Mouse (Mus musculus) embryo, embryonic 11.5 days (tissue): ENCODE measurements around the gene Caml.
"Not testable (repeated sequence)": the region's sequence is repeated elsewhere in the genome, so short reads cannot be mapped to it uniquely, and the experiment has no call there.

Experiments used
- DNase-seq: peaks from one replicate; pipeline ENCODE4 v3.0.0-alpha.2; 2012; ENCODE audit warnings: low read depth, low spot score

Caml gene

DNA sequence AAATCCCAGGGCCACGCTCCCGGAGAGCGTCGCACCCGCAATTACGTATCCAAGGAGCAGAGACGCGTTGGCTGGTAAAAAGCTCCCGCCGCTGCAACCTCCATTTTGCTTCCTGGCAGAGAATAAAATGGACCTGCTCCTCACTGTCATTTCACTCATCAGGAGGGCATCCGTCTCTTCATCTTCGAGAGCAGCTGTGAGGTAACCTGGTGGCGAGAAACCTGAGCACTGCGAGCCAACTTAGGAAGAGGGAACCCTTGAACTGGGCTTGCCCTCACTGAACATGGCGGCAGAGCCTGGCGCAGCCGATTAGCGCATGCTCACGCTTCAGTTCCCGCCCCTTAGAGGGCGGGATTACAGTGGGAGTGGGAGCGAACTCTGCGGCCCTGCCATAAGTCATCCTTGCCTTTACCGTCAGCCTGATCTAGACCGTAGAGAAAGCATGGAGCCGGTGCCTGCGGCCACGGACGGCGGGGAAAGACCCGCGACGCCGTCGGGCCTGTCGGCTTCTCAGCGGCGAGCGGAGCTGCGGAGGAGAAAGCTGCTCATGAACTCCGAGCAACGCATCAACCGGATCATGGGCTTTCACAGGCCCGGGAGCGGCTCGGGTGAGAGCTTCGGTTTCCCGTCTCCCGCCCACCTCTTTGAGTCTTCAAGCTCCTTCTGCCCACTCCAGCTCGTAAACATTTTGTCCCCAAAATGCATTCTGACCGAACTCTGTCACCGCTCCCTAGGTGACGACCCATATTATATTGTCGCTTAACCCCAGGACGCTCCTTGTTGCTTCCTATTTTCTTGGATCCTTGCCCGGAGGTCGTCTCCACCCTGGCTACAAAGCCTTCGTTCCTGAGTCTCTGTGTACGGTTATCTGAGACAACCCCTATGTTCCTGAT lies at the start of gene Caml:
Caml (plus strand) TSS at position 357 of the 893 bp plus-strand sequence.
- DNase-seq, result peak; percentile 91

DNA sequence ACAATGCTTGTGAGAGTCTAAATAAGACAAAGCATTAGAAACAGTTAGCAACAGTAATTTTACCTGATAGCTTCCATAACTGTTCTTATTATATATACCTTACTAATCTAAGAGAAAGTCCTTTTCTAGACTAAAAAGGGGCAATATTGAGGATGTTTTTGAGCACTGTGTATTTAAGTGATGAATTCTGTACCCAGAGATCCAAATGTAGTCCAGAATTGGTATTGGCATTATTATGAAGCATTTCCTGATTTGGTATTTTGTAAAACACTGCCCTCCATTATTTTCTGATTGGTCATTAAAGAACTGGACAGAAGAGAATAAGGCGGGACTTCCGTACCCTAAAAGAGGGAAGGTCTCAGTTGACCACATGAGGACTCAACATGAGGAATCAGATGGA lies 49.4 kb upstream of the Caml start, which contains the start of gene Tmed9:
Tmed9 (plus strand) TSS at position 301 of the 400 bp plus-strand sequence.
- DNase-seq, result no peak

DNA sequence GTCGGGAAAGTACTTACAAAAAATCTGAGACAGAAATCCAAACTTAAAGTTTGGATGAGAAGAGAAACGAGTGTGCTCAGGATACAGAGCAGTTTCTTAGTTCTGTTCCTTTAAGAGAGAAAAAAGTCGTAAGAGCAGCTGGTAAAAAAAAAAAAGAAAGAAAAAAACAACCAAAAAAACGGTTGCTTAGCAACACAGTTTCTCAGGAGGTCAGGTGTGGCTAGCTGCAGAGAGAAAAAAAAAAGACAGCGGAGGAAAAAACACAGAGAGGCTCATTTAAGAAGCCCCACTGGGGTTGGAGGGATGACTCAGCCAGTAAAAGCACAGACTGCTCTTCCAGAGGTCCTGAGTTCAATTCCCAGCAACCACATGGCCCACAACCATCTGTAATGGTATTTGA lies 48.5 kb upstream of the Caml start:
- no peak for DNase-seq

DNA sequence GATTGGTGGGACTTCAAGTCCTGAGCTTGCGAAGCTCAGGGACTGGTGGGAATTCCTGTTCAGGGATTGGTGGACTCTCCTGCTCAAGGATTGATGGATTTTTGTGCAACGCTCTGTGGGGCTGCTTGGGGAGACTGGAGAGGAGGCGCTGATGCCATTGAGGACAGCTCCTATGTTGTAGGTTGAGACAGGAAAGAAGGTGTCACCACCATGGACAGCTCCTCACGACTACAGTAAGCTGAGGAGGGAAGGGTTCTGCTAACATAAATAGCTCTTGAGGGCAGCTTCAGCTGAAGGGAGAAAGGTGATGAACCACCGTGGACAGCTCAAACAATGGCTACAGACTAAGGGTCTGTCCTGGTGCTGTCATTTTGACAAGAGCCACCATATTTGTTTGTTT lies 46.9 kb upstream of the Caml start:
- DNase-seq, result no peak

DNA sequence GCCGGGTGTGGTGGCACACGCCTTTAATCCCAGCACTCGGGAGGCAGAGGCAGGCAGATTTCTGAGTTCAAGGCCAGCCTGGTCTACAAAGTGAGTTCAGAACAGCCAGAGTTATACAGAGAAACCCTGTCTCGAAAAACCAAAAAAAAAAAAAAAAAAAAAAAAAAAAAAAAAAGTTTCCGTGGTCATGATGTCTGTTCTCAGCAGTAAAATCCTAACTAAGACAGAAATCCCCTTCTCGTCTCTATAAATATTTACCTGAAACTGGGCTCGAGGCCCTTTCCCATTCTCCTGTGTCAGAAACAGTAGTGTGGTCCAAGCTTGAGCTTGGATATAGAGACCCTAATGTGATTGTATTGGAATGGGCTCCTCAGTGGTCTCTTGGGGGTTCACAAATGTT lies 45.9 kb upstream of the Caml start:
- not testable (repeated sequence) for DNase-seq

DNA sequence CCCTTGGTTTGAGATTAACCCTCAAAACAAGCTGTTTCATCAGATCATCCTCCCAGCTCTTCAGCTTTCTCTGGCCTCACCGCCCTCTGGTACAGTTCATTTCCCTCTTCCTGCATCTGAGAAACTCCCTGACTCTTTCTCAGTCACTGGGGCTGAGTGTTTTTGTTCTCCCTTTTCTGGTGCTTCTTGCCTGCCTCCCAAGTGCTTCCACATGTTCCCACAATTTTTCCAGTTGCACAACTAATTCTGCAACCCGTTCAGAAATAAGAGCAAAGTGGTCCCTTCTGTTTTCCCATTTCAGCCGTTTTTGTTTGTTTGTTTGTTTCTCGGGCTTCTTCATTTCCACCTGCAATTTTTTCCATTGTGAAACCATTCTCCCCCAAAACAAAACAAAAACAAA lies 44.7 kb upstream of the Caml start:
- DNase-seq, result no peak

DNA sequence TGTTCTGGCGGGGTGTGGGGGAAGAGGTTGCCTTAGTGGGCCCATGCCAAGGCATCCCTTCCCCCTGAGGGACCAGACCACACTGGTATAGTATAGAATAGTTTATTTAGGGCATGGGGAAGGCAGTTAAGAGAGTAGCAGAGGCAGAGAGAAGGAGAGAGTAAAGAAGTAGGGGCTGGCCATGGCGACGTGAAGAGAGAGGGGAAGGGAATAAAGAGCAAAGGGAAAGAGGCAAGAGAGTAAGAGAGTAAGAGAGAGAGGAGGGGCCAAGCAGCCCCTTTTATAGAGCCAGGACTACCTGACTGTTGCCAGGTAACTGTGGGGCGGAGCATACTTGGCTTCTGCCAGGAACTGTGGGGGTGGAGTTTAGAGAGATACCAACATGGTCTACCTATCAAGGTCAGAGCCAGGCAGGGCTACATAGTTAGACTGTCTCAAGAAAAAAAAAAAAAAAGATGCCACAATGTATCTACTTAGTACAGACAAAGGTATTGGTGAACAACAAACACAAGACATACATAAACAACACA lies 30.8 kb upstream of the Caml start:
- no peak for DNase-seq

DNA sequence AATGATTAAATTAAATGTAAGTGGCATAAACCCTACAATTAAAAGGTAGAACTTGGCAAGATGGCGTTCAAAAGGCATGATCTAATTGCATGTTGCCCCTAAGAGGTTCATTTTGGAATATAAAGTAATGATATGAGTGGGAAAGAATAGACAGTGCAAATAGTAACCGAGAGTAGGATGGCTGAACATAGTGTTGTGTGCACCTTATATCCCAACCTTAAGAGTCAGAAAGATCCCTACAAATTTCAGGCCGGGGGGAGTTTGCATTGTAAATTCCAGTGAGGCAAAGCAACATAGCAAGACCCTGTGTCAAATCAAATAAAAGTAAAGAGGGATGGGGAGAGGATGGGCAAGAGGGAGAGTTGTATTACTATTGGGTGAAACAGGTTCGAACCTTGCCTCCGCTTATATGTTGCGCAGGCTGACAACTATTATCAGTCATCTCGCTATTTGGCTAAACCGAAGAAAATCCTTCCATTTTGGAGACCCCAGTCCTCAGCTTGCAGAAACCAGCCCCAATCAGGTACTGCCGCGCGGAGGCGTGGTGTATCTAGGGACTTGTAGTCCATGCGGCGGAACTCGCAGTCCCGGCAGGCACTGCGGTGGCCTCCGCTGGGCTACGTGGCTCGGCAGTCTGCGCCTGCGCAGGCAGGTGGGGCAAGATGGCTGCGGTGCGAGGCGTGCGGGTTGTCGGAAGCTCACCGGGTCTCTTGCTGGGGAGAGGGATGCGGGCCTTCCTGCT lies 30.1 kb upstream of the Caml start:
- peak; percentile 97 for DNase-seq

DNA sequence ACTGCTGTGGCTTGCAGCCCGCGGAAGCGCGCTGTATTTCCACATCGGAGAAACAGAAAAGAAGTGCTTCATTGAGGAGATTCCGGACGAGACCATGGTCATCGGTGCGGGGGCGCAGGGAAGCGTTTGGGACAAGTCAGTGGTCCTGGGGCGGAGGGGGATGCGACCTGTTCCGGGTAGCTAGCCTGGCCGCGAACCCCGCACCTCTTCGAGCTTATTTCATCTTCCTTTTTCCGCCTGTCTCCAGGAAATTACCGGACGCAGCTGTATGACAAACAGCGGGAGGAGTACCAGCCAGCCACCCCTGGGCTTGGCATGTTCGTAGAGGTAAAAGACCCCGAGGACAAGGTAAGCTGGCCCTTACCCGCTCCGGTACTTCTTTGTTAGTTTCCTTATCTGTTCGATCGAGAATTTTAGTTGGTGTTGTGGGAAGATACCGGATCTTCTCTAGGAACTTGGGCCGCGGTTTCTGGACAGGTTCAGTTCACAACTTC lies 29.5 kb upstream of the Caml start:
- DNase-seq, result no peak

DNA sequence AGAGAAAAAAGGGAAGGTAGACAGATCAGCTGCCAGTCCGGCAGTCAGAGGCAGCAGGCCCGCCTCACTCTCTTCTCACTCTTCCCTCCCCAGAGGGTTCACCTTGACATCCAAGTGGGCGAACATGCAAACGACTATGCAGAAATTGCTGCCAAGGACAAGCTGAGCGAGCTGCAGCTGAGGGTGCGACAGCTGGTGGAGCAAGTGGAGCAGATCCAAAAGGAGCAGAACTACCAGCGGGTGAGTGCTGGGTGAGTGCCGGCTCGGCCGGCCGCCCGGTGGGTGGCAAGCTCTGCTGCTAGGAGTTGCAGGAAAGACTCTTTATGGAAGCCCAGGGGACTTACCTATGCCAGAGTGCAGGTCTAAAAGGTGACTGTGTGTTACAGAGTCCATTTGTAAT lies 27.4 kb upstream of the Caml start:
- DNase-seq, result no peak

DNA sequence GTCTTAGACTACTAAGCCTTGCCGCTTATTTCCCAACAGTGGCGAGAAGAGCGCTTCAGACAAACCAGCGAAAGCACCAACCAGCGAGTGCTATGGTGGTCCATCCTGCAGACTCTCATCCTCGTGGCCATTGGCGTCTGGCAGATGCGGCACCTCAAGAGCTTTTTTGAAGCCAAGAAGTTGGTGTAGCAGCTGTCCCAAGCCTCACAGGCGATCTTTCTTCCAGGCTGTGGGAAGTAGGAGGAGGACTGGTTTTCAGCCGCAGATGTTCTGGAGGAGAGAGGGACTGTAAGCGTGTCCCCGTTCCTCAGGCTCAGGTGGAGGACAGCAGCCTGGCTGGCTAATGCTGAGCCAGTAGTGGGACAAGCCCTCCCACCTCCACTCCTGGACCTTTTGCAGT lies 26.0 kb upstream of the Caml start:
- no peak for DNase-seq

DNA sequence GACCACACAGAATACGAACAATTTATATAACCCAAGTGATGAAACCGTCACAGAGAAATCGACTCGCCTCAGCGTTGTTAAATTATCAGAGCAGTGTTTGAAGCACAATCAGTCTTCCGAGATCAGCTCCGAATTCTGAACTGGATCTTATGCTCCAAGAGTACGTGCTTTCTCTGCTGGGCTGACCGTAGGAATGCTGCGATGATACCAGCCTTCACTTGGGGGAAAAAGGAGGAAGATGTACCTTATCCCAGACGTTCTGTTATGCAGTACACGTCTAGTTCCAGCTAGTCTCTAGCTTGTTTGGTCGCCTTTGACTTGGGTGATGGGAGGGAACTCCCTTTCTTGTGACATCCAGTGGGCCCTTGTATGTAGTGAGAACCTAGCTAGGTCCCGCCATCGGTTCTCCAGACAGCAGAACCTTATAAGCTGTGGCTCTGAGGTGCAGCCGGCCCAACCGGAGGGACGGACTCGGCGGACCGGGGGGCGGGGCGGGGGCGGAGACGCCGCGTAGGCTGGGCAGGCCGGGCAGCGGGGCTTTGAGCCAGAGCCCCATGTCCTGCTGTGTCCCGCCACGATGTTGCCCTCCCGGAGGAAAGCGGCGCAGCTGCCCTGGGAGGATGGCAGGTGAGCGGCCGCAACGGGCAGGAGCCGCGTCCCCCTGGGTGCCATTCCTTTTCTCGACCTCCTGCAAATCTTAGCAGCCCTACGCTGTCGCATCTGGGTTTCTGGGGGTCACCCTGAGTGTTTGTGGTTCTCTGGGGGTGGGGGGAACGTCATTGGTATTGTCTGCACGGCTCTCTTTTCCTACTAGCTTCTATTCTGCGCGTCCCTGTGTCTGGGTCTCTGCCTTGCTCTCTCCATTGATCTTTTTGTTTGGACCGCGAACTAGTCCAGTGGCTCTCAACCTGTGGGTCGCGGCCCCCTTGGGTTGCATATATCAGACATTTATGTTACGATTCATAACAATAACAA lies 23.0 kb upstream of the Caml start, which contains the start of gene B4galt7:
B4galt7 (plus strand) TSS at position 331 of the 975 bp plus-strand sequence.
- DNase-seq, result no peak

DNA sequence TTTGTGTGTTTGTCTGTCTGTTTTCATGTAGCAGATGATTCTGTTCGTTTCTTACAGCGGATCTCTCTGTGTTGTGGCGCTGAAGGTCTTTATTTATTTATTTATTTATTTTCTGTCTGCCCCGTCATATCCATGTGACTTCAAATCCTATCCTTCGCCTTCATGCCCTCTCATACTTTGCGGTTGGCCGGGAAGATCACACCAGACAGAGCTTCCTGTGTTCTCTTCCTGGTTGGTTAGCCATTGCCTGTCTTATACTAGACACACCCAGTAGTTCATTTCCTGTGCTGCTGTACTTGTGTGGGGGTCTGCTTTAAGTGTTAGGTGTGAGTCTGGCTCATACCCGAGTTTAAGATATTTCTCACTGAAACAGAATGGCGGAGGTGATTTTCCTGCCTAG lies 22.1 kb upstream of the Caml start:
- DNase-seq, result no peak

DNA sequence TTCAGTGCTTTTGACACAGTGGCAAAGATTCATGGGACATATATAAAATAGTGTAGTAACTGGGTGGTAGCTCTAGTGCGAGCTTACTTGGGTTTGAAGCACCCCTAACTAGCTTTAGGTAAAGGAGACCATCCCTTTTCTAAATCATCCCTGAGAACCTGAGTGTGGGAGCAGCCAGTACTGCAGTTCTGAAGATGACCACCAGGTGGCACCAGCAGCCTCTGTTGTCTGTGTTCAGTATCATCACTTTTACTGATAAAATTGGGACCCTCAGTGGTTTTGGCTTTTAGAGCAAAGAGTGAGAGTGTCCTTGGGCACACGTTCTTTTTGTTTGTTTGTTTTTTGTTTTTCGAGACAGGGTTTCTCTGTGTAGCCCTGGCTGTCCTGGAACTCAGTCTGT lies 21.2 kb upstream of the Caml start:
- DNase-seq, result no peak

DNA sequence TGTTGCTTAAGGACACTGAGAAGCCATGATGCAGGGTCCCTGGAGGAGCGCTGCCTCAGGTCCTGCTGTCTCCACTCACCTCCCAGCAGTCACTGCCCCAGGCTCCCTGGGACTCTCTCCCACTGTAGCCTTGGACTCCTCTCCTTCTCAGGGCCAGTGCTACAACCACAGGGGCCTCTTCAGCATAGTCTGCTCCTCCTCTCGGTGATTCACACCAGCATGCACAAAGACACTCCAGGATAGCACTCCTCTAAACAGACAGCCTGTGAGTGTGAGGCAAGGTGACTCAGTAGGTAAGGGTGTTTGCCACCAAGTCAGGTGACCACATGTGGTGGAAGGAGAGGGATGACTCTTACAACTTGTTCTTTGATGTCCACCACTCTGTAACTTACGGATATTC lies 18.2 kb upstream of the Caml start:
- DNase-seq, result no peak

DNA sequence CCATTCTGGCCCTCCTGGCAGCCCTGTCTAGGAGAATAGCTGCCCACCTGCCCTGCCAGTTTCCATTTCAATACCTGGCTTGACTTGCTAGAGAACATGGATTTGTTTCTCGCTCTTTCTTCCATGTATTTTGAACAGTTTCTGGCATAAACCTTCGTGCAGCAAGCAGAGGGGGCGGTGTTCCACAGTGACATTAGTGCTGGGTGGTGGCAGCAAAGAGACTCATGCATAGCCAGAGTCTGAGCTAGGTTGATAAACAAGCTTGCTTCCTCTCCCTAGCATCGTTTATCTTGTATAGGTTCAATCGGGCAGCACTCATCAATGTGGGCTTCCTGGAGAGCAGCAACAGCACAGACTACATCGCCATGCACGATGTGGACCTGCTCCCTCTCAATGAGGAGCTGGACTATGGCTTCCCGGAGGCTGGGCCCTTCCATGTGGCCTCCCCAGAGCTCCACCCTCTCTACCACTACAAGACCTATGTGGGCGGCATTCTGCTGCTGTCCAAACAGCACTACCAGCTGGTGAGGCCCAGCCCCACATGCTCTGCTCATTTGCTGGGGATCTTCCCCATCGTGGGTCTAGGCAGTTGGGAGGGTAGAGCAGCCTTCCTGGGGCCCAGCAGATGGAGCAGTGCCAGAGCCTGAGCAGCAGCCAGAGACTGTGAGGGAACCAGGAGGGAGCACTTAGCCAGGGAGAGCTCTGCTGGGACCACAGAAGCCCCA lies 15.7 kb upstream of the Caml start:
- DNase-seq, result no peak

DNA sequence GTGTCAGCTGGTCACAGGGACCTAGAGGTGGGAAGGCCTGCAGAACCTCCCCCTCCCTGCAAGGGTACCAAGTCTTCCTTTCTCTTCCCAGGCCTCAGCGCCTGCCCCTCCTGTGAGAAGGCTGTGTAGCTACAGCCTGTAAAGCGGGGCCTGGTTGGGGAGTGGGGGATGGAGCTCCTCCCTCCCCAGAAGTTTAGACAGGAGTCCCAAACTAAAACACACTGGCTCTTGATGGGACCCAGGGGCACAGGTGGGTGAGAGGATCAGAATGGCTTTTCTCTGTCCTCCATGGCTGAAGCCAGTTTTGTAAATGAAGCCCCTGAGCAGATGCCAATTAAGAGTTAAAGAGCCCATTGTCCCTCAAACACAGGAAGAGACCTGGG lies 15.2 kb upstream of the Caml start:
- DNase-seq, result no peak

DNA sequence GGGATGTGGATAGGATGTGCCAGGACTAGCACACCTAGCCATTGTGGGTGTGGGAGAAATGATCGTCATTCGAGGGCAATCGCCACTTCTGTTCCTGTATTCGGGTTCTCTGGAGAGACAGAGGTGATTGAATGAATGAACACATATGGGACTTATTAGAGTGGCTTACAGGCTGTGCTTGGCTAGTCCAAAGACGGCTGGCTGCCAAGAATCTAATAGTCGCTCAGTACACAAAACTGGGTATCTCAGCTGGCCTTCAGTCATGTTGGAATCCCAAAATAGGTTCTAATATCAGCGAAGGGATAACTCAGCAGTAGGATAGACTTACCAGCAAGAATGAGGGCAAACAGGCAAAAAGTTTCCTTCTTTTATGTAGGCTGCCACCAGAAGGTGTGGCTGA lies 10.8 kb upstream of the Caml start:
- DNase-seq, result no peak

DNA sequence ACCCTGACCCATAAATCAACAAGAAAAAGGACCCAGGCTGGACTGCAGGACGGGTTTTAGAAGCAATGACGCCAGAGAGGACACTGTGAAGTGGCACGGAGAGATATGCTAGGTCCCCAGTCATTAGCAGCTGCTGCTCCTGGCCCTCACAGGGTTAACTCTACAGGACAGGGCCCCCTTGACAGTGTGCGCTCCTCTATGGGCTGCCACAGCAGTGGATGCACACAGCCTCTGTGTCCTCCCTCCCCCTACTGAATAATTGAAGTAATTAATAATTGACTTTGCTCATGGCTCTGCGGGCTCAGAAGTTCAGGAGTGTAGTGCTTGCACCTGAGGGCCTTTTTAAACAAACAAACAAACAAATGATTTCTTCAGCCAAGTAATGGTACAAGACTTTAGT lies 9.3 kb upstream of the Caml start:
- no peak for DNase-seq

DNA sequence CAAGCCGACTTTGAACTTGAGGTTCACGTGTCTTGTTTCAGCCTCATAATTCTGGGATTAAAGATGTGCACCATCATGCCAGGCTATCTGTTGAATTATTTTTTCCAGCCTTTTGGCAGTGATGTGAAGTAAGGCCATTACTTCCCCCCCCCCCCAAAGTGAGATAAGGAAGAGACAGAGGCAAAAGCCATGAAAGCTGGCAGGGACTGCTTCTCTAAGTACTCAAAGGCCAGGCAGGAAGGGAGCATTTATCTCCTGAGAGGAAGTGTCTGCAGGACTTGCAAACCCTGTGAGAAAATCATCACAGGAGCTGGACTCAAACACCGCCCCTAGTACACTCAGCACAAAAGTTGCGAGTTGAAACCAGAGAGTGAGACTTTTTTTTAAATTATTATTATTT lies 3.5 kb upstream of the Caml start:
- no peak for DNase-seq

DNA sequence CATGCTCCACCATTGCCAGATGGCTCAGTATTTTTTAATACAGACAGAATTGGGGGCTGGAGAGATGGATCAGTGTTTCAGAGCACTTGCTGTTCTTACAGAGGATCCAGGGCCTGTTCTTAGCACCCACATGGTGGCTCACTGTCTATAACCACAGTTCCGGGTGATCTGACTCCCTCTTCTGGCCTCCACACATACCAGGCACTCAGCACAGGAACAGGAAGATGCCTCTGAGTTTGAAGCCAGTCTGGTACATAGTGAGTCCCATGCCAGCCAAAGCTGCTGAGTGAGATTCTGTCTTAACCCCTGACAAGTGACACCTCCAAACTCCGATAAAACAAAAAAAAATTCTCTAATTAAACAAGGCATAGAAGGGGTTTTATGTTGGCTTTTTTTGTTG lies 2.5 kb upstream of the Caml start:
- no peak for DNase-seq
